Mouse (Mus musculus) midbrain, embryonic 16.5 days (tissue): ENCODE results near the gene Trappc11. TPM values are rescaled to one million over a fixed set of nuclear protein-coding genes. Genes with fewer than 3 reads are reported as not detected.
A peak's percentile ranks its signal among the peaks of the same experiment; 100 is the strongest.

ENCODE experiments used
- ATAC-seq: fragments of 200-750 bp; cut with Nextera tagmentation; 2 replicates; pipeline ENCODE4 v1.8.0; 2017; ENCODE audit warnings: moderate TSS enrichment
- H3K27ac ChIP-seq: fragments of 300-500 bp; sonication (generic); 2 replicates; pipeline ENCODE4 v1.5.1; 2014; ENCODE audit warnings: mild to moderate bottlenecking, low read length, mixed read lengths
- H3K27me3 ChIP-seq: fragments of 300-500 bp; sonication (generic); 2 replicates; pipeline ENCODE4 v1.6.1; 2014; ENCODE audit warnings: low read depth, low read length, mixed read lengths; ENCODE audit not compliant: control insufficient read depth, insufficient read depth
- H3K36me3 ChIP-seq: fragments of 300-500 bp; sonication (generic); 2 replicates; pipeline ENCODE4 v1.6.1; 2014; ENCODE audit warnings: mild to moderate bottlenecking, low read length, moderate library complexity, mixed read lengths; ENCODE audit not compliant: control insufficient read depth, insufficient read depth
- H3K4me1 ChIP-seq: fragments of 300-500 bp; sonication (generic); 2 replicates; pipeline ENCODE4 v1.6.1; 2014; ENCODE audit warnings: mild to moderate bottlenecking, low read length, mixed read lengths; ENCODE audit not compliant: control insufficient read depth, insufficient read depth
- H3K4me2 ChIP-seq: fragments of 300-500 bp; sonication (generic); 2 replicates; pipeline ENCODE4 v1.6.1; 2014; ENCODE audit warnings: mild to moderate bottlenecking, low read length, mixed read lengths
- H3K4me3 ChIP-seq: fragments of 300-500 bp; sonication (generic); 2 replicates; pipeline ENCODE4 v1.5.1; 2014; ENCODE audit warnings: low read depth, mild to moderate bottlenecking, low read length, moderate library complexity, mixed read lengths
- H3K9ac ChIP-seq: fragments of 300-500 bp; sonication (generic); 2 replicates; pipeline ENCODE4 v1.6.1; 2014; ENCODE audit warnings: low read depth, low read length, mixed read lengths
- H3K9me3 ChIP-seq: fragments of 300-500 bp; sonication (generic); replicated peaks from 2 replicates; pipeline ENCODE4 v1.6.1; 2014; ENCODE audit warnings: mild to moderate bottlenecking, low read length, mixed read lengths; ENCODE audit not compliant: control insufficient read depth, poor library complexity, severe bottlenecking
- WGBS: fragments of 180-500 bp; shearing (Covaris S2); extraction: QIAGEN DNeasy Blood & Tissue Kit; methylation state at CpG from one replicate; pipeline ENCODE4 v1.1.7; 2014; 5-methylcytosine and 5-hydroxymethylcytosine counted together
- polyA plus RNA-seq: library from polyadenylated mRNA; unstranded; fragments of >200 nt; fragmentation: Nextera tagmentation; extraction: Ambion mirVana; gene quantifications from 2 replicates; pipeline ENCODE4 v1.2.1, GENCODE M21; 2015

The Trappc11 gene
- polyA plus RNA-seq, 1 experiment from 2014 or later, result 41.4 TPM

GRCm38 (mm10) chr8:47502546-47502945 lies 30.7 kb downstream of the Trappc11 start:
- no peak for ATAC-seq
- Histone ChIP-seq H3K9me3 (no peaks in the 10 kb centered on the region), H3K4me2 (no peak overlapping the region), H3K4me3 (no peak overlapping the region), H3K36me3 (peaks cover 62% of the 10 kb centered on the region), H3K4me1 (no peaks in the 10 kb centered on the region), H3K27ac (no peak overlapping the region), H3K9ac (no peak overlapping the region), H3K27me3 (no peaks in the 10 kb centered on the region)
- 97% methylated on average over 13 of the region's 13 CpGs for WGBS

- H3K9ac ChIP-seq, result no peak overlapping the region
- H3K4me3 ChIP-seq, result no peak overlapping the region
- H3K4me1 ChIP-seq, result no peaks in the 10 kb centered on the region
- no peak for ATAC-seq
- no peaks in the 10 kb centered on the region for H3K9me3 ChIP-seq
- H3K36me3 ChIP-seq, result peaks cover 60% of the 10 kb centered on the region
- H3K4me2 ChIP-seq, result no peak overlapping the region
- 93% methylated on average over 2 of the region's 2 CpGs for WGBS
- H3K27me3 ChIP-seq, result no peaks in the 10 kb centered on the region
- H3K27ac ChIP-seq, result no peak overlapping the region
These were observed 31.3 kb downstream of the Trappc11 start for GRCm38 (mm10) chr8:47501994-47502393.

- no peaks in the 10 kb centered on the region for H3K27me3 ChIP-seq
- H3K27ac ChIP-seq, result no peak overlapping the region
- ATAC-seq, result no peak
- H3K4me3 ChIP-seq, result no peak overlapping the region
- no peaks in the 10 kb centered on the region for H3K9me3 ChIP-seq
- no peak overlapping the region for H3K9ac ChIP-seq
- H3K36me3 ChIP-seq, result peaks cover 50% of the 10 kb centered on the region
- no peaks in the 10 kb centered on the region for H3K4me1 ChIP-seq
- H3K4me2 ChIP-seq, result no peak overlapping the region
- 91% methylated on average over 6 of the region's 6 CpGs for WGBS
These were observed 37.8 kb downstream of the Trappc11 start for GRCm38 (mm10) chr8:47495428-47495827.

GRCm38 (mm10) chr8:47494602-47495153 lies 38.6 kb downstream of the Trappc11 start:
- no peaks in the 10 kb centered on the region for H3K4me1 ChIP-seq
- H3K36me3 ChIP-seq, result peaks cover 46% of the 10 kb centered on the region
- H3K27ac ChIP-seq, result no peak overlapping the region
- no peak overlapping the region for H3K4me3 ChIP-seq
- no peaks in the 10 kb centered on the region for H3K27me3 ChIP-seq
- no peak overlapping the region for H3K4me2 ChIP-seq
- no peak for ATAC-seq
- no peaks in the 10 kb centered on the region for H3K9me3 ChIP-seq
- H3K9ac ChIP-seq, result no peak overlapping the region
- WGBS, result 91% methylated on average over 12 of the region's 12 CpGs

- peaks cover 34% of the 10 kb centered on the region for H3K36me3 ChIP-seq
- H3K9ac ChIP-seq, result no peak overlapping the region
These were observed 40.2 kb downstream of the Trappc11 start for GRCm38 (mm10) chr8:47493106-47493505.

GRCm38 (mm10) chr8:47487231-47487630 lies 46.0 kb downstream of the Trappc11 start:
- Histone ChIP-seq H3K9ac (no peak overlapping the region), H3K4me1 (no peaks in the 10 kb centered on the region), H3K4me2 (no peak overlapping the region), H3K27me3 (no peaks in the 10 kb centered on the region), H3K9me3 (no peaks in the 10 kb centered on the region), H3K4me3 (no peak overlapping the region), H3K27ac (no peak overlapping the region), H3K36me3 (peaks cover 5% of the 10 kb centered on the region; the same call in 1 of the 2 replicates)
- 93% methylated on average over 3 of the region's 3 CpGs for WGBS
- ATAC-seq, result no peak

More at GRCm38 (mm10) chr8:47493106-47493505, 40.2 kb downstream of the Trappc11 start:
- 96% methylated on average over 12 of the region's 12 CpGs for WGBS
- ATAC-seq, result no peak
- Histone ChIP-seq H3K4me3 (no peak overlapping the region), H3K27ac (no peak overlapping the region), H3K4me2 (no peak overlapping the region), H3K9me3 (no peaks in the 10 kb centered on the region), H3K27me3 (no peaks in the 10 kb centered on the region), H3K4me1 (no peaks in the 10 kb centered on the region)

- Histone ChIP-seq H3K4me1 (no peaks in the 10 kb centered on the region), H3K27me3 (no peaks in the 10 kb centered on the region), H3K4me2 (no peak overlapping the region), H3K9ac (no peak overlapping the region), H3K4me3 (no peak overlapping the region), H3K27ac (no peak overlapping the region), H3K9me3 (no peaks in the 10 kb centered on the region), H3K36me3 (no peaks in the 10 kb centered on the region)
- 60% methylated on average over 12 of the region's 12 CpGs for WGBS
- no peak for ATAC-seq
These were observed 50.8 kb downstream of the Trappc11 start for GRCm38 (mm10) chr8:47482354-47483071.

- H3K36me3 ChIP-seq, result no peaks in the 10 kb centered on the region
- H3K4me1 ChIP-seq, result no peaks in the 10 kb centered on the region
- WGBS, result 78% methylated on average over 7 of the region's 7 CpGs
- H3K27ac ChIP-seq, result no peak overlapping the region
- ATAC-seq, result peak; percentile 78
- H3K4me3 ChIP-seq, result no peak overlapping the region
- no peak overlapping the region for H3K9ac ChIP-seq
- H3K27me3 ChIP-seq, result no peaks in the 10 kb centered on the region
- no peak overlapping the region for H3K4me2 ChIP-seq
- no peaks in the 10 kb centered on the region for H3K9me3 ChIP-seq
These were observed 53.2 kb downstream of the Trappc11 start for GRCm38 (mm10) chr8:47480039-47480438.

GRCm38 (mm10) chr8:47461650-47462049 lies 71.6 kb downstream of the Trappc11 start:
- Histone ChIP-seq H3K27ac (no peak overlapping the region), H3K27me3 (no peaks in the 10 kb centered on the region), H3K9ac (no peak overlapping the region), H3K36me3 (no peaks in the 10 kb centered on the region), H3K4me3 (no peak overlapping the region), H3K9me3 (peaks cover 7% of the 10 kb centered on the region; the same call in 1 of the 2 replicates), H3K4me2 (no peak overlapping the region), H3K4me1 (no peaks in the 10 kb centered on the region)
- no peak for ATAC-seq
- 77% methylated on average over 10 of the region's 10 CpGs for WGBS
